Mouse (Mus musculus) megakaryocyte, embryonic 14.5 days (primary cell): ENCODE data around the gene Ispd.

Source experiments
- FLI1 ChIP-seq: IDR thresholded peaks from 2 replicates; pipeline ENCODE4 v1.6.1; 2012; ENCODE audit warnings: low read length, inconsistent platforms, mixed read lengths
- GATA1 ChIP-seq: IDR thresholded peaks from 3 replicates; pipeline ENCODE4 v1.6.1; 2012; ENCODE audit warnings: mixed read lengths, low read length, inconsistent platforms, borderline replicate concordance

- TF ChIP-seq GATA1 (no peak), FLI1 (no peak)
These were observed 17.2 kb upstream of the Ispd start for GRCm38 (mm10) chr12:36364013-36364412.
